Mouse (Mus musculus) liver, postnatal 0 days (tissue): ENCODE measurements around the gene Cmc2. TPM values are rescaled to one million over a fixed set of nuclear protein-coding genes. Genes with fewer than 3 reads are reported as not detected.

Source experiments
- ATAC-seq: fragments of 200-750 bp; cut with Nextera tagmentation; 2 replicates; pipeline ENCODE4 v1.8.0; 2017; ENCODE audit warnings: mild to moderate bottlenecking, moderate library complexity
- DNase-seq: peaks from one replicate; pipeline ENCODE4 v3.0.0-alpha.2; 2016
- H3K27ac ChIP-seq: fragments of 300-500 bp; sonication (generic); 2 replicates; pipeline ENCODE4 v1.5.1; 2014; ENCODE audit warnings: antibody characterized with exemption, moderate library complexity, mild to moderate bottlenecking, low read depth
- H3K27me3 ChIP-seq: fragments of 300-500 bp; sonication (generic); 2 replicates; pipeline ENCODE4 v1.6.1; 2014; ENCODE audit warnings: low read length, control low read depth, mixed read lengths; ENCODE audit not compliant: insufficient read depth
- H3K36me3 ChIP-seq: fragments of 300-500 bp; sonication (generic); replicated peaks from 2 replicates; pipeline ENCODE4 v1.6.1; 2014; ENCODE audit warnings: mild to moderate bottlenecking, control low read depth, low read length, moderate library complexity, mixed read lengths; ENCODE audit not compliant: insufficient read depth
- H3K4me1 ChIP-seq: fragments of 300-500 bp; sonication (generic); 2 replicates; pipeline ENCODE4 v1.6.1; 2014; ENCODE audit warnings: antibody characterized with exemption, mild to moderate bottlenecking, control low read depth; ENCODE audit not compliant: insufficient read depth
- H3K4me2 ChIP-seq: fragments of 300-500 bp; sonication (generic); 2 replicates; pipeline ENCODE4 v1.6.1; 2014; ENCODE audit warnings: low read depth, mild to moderate bottlenecking, low read length, moderate library complexity, mixed read lengths
- H3K4me3 ChIP-seq: fragments of 300-500 bp; sonication (generic); 2 replicates; pipeline ENCODE4 v1.5.1; 2014; ENCODE audit warnings: low read depth, low read length
- H3K9ac ChIP-seq: fragments of 300-500 bp; sonication (generic); replicated peaks from 2 replicates; pipeline ENCODE4 v1.6.1; 2014; ENCODE audit warnings: mild to moderate bottlenecking, moderate library complexity
- H3K9me3 ChIP-seq: fragments of 300-500 bp; sonication (generic); 2 replicates; pipeline ENCODE4 v1.6.1; 2016; ENCODE audit warnings: mild to moderate bottlenecking, control low read depth, low read length, mixed read lengths
- CTCF ChIP-seq: sonication (generic); IDR thresholded peaks from 2 replicates; pipeline ENCODE4 v1.5.1; 2016; ENCODE audit warnings: antibody characterized with exemption, low read depth
- EP300 ChIP-seq: IDR thresholded peaks from 2 replicates; pipeline ENCODE4 v1.6.1; 2016; ENCODE audit warnings: antibody characterized with exemption, low read depth, mild to moderate bottlenecking
- WGBS: fragments of 180-500 bp; shearing (Covaris S2); extraction: QIAGEN DNeasy Blood & Tissue Kit; methylation state at CpG from one replicate; pipeline ENCODE4 v1.1.7; 2014; ENCODE audit not compliant: insufficient replicate concordance; 5-methylcytosine and 5-hydroxymethylcytosine counted together
- polyA plus RNA-seq: library from polyadenylated mRNA; unstranded; fragments of >200 nt; fragmentation: Nextera tagmentation; extraction: Ambion mirVana; gene quantifications from 2 replicates; pipeline ENCODE4 v1.2.1, GENCODE M21; 2015

Gene Cmc2
- polyA plus RNA-seq, 1 experiment from 2014 or later = 47.3 TPM

- WGBS = 0% methylated on average over 42 of the region's 46 CpGs
- H3K4me1 ChIP-seq = peaks cover 35% of the 10 kb centered on the region
- DNase-seq (peak; percentile 93), ATAC-seq (peak; percentile 93)
- no peaks in the 10 kb centered on the region for H3K9me3 ChIP-seq
- peak within 1 kb of the TSS; percentile 70 for H3K27ac ChIP-seq
- no peaks in the 10 kb centered on the region for H3K36me3 ChIP-seq
- peak; percentile 74 for TF ChIP-seq CTCF
- no peak for TF ChIP-seq EP300
- H3K27me3 ChIP-seq = no peaks in the 10 kb centered on the region
- H3K4me2 ChIP-seq = peak within 1 kb of the TSS; percentile 99
- peak within 1 kb of the TSS; percentile 97 for H3K4me3 ChIP-seq
- peak within 1 kb of the TSS; percentile 87 for H3K9ac ChIP-seq
These were observed 21.9 kb upstream of the Cmc2 start, which contains the start of gene Atmin for GRCm38 (mm10) chr8:116943161-116943554. Atmin (plus strand) TSS chr8:116943393.

GRCm38 (mm10) chr8:116942284-116943058 lies 21.2 kb upstream of the Cmc2 start:
- Histone ChIP-seq H3K36me3 (0 out of 2 replicates have a peak, but pooled peaks cover 4% of the 10 kb centered on the region), H3K4me2 (peak overlapping the region; percentile 99), H3K27ac (no peak overlapping the region), H3K27me3 (no peaks in the 10 kb centered on the region), H3K9ac (no peak overlapping the region), H3K4me3 (peak overlapping the region; percentile 97; the same call in 1 of the 2 replicates), H3K4me1 (peaks cover 31% of the 10 kb centered on the region), H3K9me3 (no peaks in the 10 kb centered on the region)
- no peak for ATAC-seq
- TF ChIP-seq CTCF (no peak), EP300 (no peak)
- no peak for DNase-seq
- 59% methylated on average over 12 of the region's 12 CpGs for WGBS

GRCm38 (mm10) chr8:116935506-116935905 lies 14.3 kb upstream of the Cmc2 start:
- no peak for ATAC-seq
- 84% methylated on average over 6 of the region's 6 CpGs for WGBS
- no peaks in the 10 kb centered on the region for H3K27me3 ChIP-seq
- TF ChIP-seq EP300 = no peak
- no peak for TF ChIP-seq CTCF
- no peaks in the 10 kb centered on the region for H3K9me3 ChIP-seq
- no peak overlapping the region for H3K4me2 ChIP-seq
- H3K4me3 ChIP-seq = no peak overlapping the region
- no peak overlapping the region for H3K9ac ChIP-seq
- no peak overlapping the region for H3K27ac ChIP-seq
- no peak for DNase-seq
- peaks cover 55% of the 10 kb centered on the region for H3K36me3 ChIP-seq
- H3K4me1 ChIP-seq = no peaks in the 10 kb centered on the region

GRCm38 (mm10) chr8:116934976-116935375 lies 13.7 kb upstream of the Cmc2 start:
- Histone ChIP-seq H3K27me3 (no peaks in the 10 kb centered on the region), H3K27ac (no peak overlapping the region), H3K4me1 (no peaks in the 10 kb centered on the region), H3K9ac (no peak overlapping the region), H3K9me3 (no peaks in the 10 kb centered on the region), H3K4me3 (no peak overlapping the region), H3K4me2 (no peak overlapping the region), H3K36me3 (peaks cover 56% of the 10 kb centered on the region)
- WGBS = 90% methylated on average over 4 of the region's 4 CpGs
- no peak for TF ChIP-seq CTCF
- no peak for TF ChIP-seq EP300
- ATAC-seq (no peak), DNase-seq (no peak)

- ATAC-seq = no peak
- WGBS = 84% methylated on average over 5 of the region's 5 CpGs
- Histone ChIP-seq H3K4me2 (no peak overlapping the region), H3K9me3 (no peaks in the 10 kb centered on the region), H3K9ac (no peak overlapping the region), H3K36me3 (peaks cover 59% of the 10 kb centered on the region), H3K4me1 (peaks cover under 1% of the 10 kb centered on the region; the same call in 1 of the 2 replicates), H3K27ac (no peak overlapping the region), H3K27me3 (no peaks in the 10 kb centered on the region), H3K4me3 (no peak overlapping the region)
- TF ChIP-seq CTCF (peak; percentile 38; the same call in 1 of the 2 replicates), EP300 (no peak)
- DNase-seq = no peak
These were observed 7.3 kb upstream of the Cmc2 start for GRCm38 (mm10) chr8:116928588-116928987.

- ATAC-seq = 0 out of 2 replicates have a peak, but pooled peaks have one; percentile 33
- no peak overlapping the region for H3K27ac ChIP-seq
- WGBS = 82% methylated on average over 9 of the region's 9 CpGs
- H3K27me3 ChIP-seq = no peaks in the 10 kb centered on the region
- TF ChIP-seq CTCF (peak; percentile 81), EP300 (no peak)
- no peaks in the 10 kb centered on the region for H3K9me3 ChIP-seq
- H3K36me3 ChIP-seq = peaks cover 52% of the 10 kb centered on the region
- H3K4me2 ChIP-seq = no peak overlapping the region
- H3K4me3 ChIP-seq = no peak overlapping the region
- H3K9ac ChIP-seq = no peak overlapping the region
- peaks cover 3% of the 10 kb centered on the region; the same call in 1 of the 2 replicates for H3K4me1 ChIP-seq
- peak; percentile 74 for DNase-seq
These were observed 6.6 kb upstream of the Cmc2 start for GRCm38 (mm10) chr8:116927880-116928279.
